Mouse (Mus musculus) small intestine, adult 2 months (tissue): ENCODE data around the gene Pemt. TPM values are rescaled to one million over a fixed set of nuclear protein-coding genes. Genes with fewer than 3 reads are reported as not detected.

Source experiments
- H3K27ac ChIP-seq: fragments of 200-500 bp; 2 replicates; pipeline ENCODE4 v1.5.1; 2012; ENCODE audit warnings: low read depth, low read length, control low read depth, inconsistent platforms; ENCODE audit not compliant: insufficient read depth
- H3K27me3 ChIP-seq: fragments of 200-500 bp; 2 replicates; pipeline ENCODE4 v1.6.1; 2012; ENCODE audit warnings: mild to moderate bottlenecking, moderate library complexity, low read length, inconsistent platforms; ENCODE audit not compliant: control insufficient read depth, insufficient read depth
- H3K36me3 ChIP-seq: fragments of 200-500 bp; 2 replicates; pipeline ENCODE4 v1.6.1; 2012; ENCODE audit warnings: mild to moderate bottlenecking, low read length, control low read depth, inconsistent platforms; ENCODE audit not compliant: control insufficient read depth, insufficient read depth
- H3K4me1 ChIP-seq: fragments of 200-500 bp; 2 replicates; pipeline ENCODE4 v1.6.1; 2012; ENCODE audit warnings: low read length, inconsistent platforms, mixed read lengths; ENCODE audit not compliant: control insufficient read depth, insufficient read depth, insufficient read length
- H3K4me3 ChIP-seq: fragments of 200-500 bp; 2 replicates; pipeline ENCODE4 v1.5.1; 2012; ENCODE audit warnings: low read depth, mild to moderate bottlenecking, control low read depth, inconsistent platforms, low read length, moderate library complexity
- CTCF ChIP-seq: fragments of 200-500 bp; IDR thresholded peaks from 2 replicates; pipeline ENCODE4 v1.5.1; 2012; ENCODE audit warnings: low read depth, mild to moderate bottlenecking, control low read depth, inconsistent platforms, low read length, moderate library complexity, mixed read lengths; ENCODE audit not compliant: insufficient replicate concordance, insufficient read length; ENCODE audit errors: extremely low read depth
- POLR2A ChIP-seq: fragments of 200-500 bp; IDR thresholded peaks from 2 replicates; pipeline ENCODE4 v1.6.1; 2012; ENCODE audit warnings: low read depth, mild to moderate bottlenecking, control low read depth, inconsistent platforms, low read length, moderate library complexity
- WGBS: fragments of 180-500 bp; shearing (Covaris S2); methylation state at CpG from one replicate; pipeline ENCODE4 v1.1.7; 2018; 5-methylcytosine and 5-hydroxymethylcytosine counted together
- polyA plus RNA-seq: library from polyadenylated mRNA; depleted of rRNA; stranded (reverse); fragments of >200 nt; gene quantifications from 2 replicates; pipeline ENCODE4 v1.2.3, GENCODE M21; 2012

Gene Pemt
- polyA plus RNA-seq, 1 experiment = 3.6 TPM

DNA sequence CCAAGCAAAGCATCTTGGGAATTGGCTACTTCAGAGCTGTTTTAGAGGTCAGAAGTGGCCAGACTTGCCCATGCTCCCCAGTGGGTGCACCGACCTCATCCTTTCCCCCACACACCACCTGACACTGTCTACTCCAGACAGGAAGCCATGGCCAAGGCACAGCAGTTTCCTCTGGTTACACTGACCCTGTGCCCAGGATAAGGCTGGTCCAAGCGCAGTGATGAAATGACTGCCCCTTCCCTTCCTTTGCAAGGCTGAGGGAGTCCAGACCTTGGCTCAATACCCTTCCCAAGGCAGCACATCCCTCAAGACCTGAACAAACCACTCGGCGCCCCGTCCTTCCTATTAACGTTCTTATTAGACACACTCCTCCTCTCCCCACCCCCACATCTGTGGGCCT lies 24.9 kb upstream of the Pemt start:
- Histone ChIP-seq H3K4me1 (no peaks in the 10 kb centered on the region), H3K36me3 (no peaks in the 10 kb centered on the region), H3K27ac (no peak overlapping the region), H3K4me3 (no peak overlapping the region), H3K27me3 (no peaks in the 10 kb centered on the region)
- WGBS = 84% methylated on average over 6 of the region's 6 CpGs
- no peak for TF ChIP-seq CTCF

DNA sequence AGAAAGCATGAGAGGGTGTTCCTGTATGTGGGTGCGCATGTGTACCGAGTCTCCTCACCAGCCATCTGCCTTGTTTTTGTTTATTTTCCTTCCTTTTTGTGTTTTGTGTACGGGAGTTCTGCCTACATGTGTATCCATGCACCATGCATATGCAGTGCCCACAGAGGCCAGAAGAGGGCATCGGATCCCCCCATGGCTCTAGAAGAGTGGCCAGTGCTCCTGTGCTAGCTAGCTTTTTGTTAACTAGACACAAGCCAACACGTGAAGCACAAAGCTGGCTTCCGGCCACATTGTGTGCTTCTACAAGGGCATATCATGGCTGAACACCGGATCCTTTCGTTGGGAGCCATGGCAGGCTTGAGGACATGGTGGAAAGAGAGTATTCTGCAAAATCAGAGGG lies 24.3 kb upstream of the Pemt start:
- 47% methylated on average over 8 of the region's 8 CpGs for WGBS
- Histone ChIP-seq H3K4me3 (no peak overlapping the region), H3K36me3 (no peaks in the 10 kb centered on the region), H3K27me3 (no peaks in the 10 kb centered on the region), H3K4me1 (no peaks in the 10 kb centered on the region), H3K27ac (no peak overlapping the region)
- TF ChIP-seq POLR2A (no peak), CTCF (peak; percentile 50; the same call in 1 of the 2 replicates)

DNA sequence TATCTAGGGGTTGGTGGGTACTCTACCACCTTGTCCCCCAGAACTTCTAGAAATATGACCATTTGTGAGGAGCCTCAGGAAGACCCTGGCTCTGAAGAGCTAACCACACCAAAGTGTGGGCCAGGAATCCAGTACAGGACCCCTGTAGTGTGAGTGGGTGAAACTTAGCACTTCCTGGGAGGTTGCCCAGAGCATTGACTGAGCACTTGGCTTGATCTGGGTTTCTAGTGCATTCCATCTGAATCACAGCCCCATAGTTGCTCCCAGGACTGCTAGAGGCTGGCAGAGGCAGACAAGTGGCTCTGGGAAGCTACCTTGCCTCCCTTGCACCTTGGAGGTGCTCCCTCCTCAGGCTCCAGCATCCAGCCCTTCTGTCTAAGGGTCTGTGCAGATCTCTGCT lies 22.3 kb upstream of the Pemt start:
- Histone ChIP-seq H3K36me3 (no peaks in the 10 kb centered on the region), H3K27me3 (no peaks in the 10 kb centered on the region), H3K27ac (no peak overlapping the region), H3K4me3 (no peak overlapping the region), H3K4me1 (no peaks in the 10 kb centered on the region)
- TF ChIP-seq POLR2A (no peak), CTCF (no peak)

DNA sequence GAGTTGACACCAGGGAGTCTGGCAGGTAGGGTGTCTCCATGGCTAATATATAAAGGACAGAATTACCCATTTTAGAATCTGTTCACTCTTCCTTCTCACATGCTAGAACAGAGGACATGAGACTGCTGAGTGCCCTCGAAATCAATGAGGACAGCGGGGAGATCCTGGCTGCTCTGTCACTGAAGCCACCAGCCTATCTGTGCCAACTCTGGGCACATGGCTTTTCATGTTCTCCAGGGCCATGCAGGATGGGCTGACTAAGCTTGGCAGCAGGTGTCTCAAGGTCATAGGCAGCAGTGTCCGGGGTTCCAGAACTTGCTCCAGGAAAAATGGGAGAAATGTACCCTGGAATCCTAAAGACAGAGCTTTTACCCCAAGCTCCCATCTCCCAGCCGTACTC lies 21.4 kb upstream of the Pemt start:
- no peak overlapping the region for H3K27ac ChIP-seq
- no peak for TF ChIP-seq POLR2A
- TF ChIP-seq CTCF = no peak
- WGBS = 86% methylated on average over 4 of the region's 4 CpGs
- no peaks in the 10 kb centered on the region for H3K4me1 ChIP-seq
- no peak overlapping the region for H3K4me3 ChIP-seq
- H3K36me3 ChIP-seq = no peaks in the 10 kb centered on the region
- H3K27me3 ChIP-seq = no peaks in the 10 kb centered on the region

DNA sequence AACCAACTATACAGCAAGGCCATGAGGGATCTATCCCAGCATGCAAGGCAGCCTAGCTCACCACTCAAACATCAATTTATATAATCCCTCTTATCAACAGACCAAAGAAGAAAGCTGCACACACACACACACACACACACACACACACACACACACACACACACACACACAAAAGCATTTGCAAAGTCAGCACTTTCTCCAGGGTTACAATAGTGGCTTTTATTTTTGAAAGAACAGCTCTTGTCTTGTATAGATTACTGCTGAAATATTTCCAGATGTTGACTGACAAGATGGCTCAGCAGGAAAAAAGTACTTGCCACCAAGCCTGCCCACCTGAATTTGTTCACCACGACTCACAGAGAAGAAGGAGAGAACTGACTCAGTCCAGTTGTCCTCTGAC lies 19.0 kb upstream of the Pemt start:
- Histone ChIP-seq H3K4me1 (peaks cover 15% of the 10 kb centered on the region), H3K4me3 (no peak overlapping the region), H3K27ac (no peak overlapping the region), H3K36me3 (no peaks in the 10 kb centered on the region), H3K27me3 (no peaks in the 10 kb centered on the region)
- WGBS = 63% methylated on average over 1 of the region's 1 CpGs
- TF ChIP-seq POLR2A (no peak), CTCF (no peak)

DNA sequence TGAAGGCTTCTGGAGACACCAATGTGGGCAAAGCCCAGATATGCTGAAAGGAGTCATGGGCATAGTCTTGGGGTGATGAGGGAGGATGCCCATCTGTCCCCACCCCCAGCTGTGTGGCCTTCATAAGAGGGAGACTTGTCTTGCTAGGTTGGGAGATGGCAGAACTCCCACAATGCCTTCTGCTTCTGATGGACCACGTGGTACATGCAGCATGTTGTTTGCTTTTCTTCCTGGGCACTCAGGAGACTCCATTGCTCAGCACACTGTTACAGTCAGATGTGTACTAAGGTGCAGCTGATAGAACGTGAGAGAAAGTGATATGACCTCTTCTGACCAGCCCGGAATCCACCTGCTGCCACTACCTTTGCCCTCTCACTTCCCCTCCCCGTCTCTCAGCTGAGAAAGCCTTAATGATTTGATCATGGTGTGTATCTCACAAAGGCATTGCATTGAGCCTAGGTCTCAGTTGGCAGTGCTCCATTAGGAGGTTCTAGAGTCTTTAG lies 15.3 kb upstream of the Pemt start:
- Histone ChIP-seq H3K27me3 (no peaks in the 10 kb centered on the region), H3K4me3 (no peak overlapping the region), H3K27ac (no peak overlapping the region), H3K4me1 (peaks cover 17% of the 10 kb centered on the region), H3K36me3 (no peaks in the 10 kb centered on the region)
- TF ChIP-seq POLR2A (no peak), CTCF (no peak)
- 31% methylated on average over 4 of the region's 4 CpGs for WGBS

DNA sequence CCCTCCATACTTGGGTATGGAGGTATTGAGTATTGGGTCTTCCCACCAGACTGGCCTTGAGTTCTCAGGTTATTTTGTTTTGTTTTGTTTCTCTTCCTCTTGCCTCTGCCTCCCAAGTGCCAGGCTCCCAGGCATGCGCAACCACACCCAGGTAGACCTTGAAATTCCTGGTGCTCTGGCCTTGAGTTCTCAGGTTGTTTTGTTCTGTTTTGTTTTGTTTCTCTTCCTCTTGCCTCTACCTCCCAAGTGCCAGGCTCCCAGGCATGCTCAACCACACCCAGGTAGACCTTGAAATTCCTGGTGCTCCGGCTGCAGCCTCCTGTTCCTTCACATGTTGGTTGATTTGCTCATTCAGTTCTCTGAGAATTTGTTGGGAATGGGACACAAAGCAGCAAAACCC lies 13.7 kb upstream of the Pemt start:
- Histone ChIP-seq H3K27me3 (no peaks in the 10 kb centered on the region), H3K4me1 (peaks cover 17% of the 10 kb centered on the region), H3K27ac (no peak overlapping the region), H3K4me3 (no peak overlapping the region), H3K36me3 (no peaks in the 10 kb centered on the region)
- no peak for TF ChIP-seq CTCF
- no peak for TF ChIP-seq POLR2A
- 75% methylated on average over 2 of the region's 2 CpGs for WGBS

DNA sequence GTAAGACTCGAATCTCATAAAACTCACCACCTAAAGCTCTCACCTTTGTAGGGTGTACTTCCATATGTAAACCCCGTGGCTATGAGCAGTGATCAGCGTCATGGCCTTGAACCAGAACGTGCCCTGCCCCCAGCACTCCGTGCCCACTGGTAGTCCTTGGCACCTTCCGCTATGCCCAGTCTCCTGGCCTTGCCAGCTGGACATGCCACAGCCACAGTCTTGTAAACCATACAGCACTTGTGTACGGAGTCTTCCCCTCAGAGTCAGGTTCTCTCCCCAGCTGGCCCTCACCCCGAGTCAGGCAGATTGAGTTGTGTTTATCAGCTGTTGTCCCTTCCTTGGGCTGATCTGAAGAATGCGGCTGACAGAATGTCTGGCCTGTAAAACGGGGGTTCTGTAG lies 12.2 kb upstream of the Pemt start:
- TF ChIP-seq CTCF = no peak
- TF ChIP-seq POLR2A = no peak
- 70% methylated on average over 10 of the region's 10 CpGs for WGBS
- H3K27ac ChIP-seq = no peak overlapping the region
- no peaks in the 10 kb centered on the region for H3K27me3 ChIP-seq
- H3K4me1 ChIP-seq = peaks cover 17% of the 10 kb centered on the region
- H3K4me3 ChIP-seq = no peak overlapping the region
- no peaks in the 10 kb centered on the region for H3K36me3 ChIP-seq
